Mouse (Mus musculus): ENCODE measurements at regions not wholly inside any gene's neighbourhood (a gene's known extent, or its start where the extent isn't known, plus 50 kb on each side); places are given as distances from the start of the nearest gene placed in this dataset.

DNA sequence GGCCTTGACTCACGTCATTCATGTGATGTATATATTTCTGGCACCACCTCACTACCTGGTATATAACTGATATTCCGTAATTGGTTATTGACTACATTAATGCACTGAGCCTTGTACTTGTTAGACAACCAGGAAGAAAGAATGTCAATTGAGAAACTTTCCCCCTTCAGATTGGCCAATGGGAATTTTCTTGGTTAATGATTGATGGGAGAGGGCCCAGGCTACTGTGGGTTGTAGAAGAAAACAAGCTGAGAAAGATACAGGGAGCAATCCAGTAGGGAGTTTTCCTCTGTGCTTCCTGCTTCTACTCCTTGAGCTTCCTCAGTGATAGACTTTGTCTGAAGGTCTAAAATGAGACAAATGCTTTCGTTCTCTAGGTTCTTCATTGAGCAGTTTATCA is 1866.1 kb upstream of the Lrrc6 start:
- no peak for DNase-seq (ENCODE audit: low spot score)

GRCm38 (mm10) chr15:68363058-68363735 is 1862.5 kb upstream of the Lrrc6 start:
- peak; percentile 98 for DNase-seq (ENCODE audit: low spot score)

GRCm38 (mm10) chr15:68362081-68363057 is 1861.7 kb upstream of the Lrrc6 start:
- DNase-seq (ENCODE audit: low spot score): peak; percentile 36

DNA sequence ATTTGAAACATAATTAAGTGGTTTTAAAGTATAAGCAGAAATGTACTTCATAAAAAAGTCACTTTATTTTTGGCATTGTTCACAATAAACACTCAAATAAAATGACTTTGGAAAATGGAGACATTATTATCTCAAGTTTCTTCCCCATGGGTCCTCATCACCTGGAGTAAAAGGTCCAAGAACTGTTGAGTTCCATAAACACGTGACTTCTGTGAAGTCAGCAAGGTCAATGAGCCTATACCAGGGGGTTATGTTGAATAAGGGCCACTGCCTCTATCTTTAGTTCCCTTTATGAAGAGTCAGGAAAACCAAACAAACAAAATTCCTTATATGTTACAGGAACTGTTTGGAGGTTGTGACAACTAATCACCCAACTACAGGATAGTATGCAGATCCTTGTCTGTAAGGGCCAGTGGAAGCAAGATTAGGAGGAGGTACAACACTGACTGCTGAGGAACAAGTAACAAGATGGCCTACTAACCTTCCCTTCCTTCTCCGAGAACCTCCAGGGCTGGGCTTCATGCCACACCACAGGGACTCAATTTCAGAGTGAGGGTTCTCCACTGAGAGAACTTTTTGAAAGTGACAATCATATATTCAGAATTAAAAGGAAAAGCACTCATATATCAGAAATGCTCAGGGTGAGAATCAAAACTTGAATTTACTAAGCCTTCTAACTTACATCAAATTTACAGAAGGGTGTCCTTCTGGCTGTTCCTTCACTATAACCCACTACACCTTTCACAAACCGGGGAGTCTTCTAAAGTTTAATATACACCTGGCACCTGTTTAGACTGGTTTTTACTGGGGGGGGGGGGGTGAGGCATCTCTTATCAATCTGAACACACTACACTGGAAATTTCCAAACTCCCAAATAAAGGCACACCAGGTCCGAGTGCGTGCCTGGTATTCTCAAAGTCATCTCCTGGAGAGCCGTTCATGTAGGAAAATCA is 1860.5 kb upstream of the Lrrc6 start:
- DNase-seq (ENCODE audit: low spot score): no peak

DNA sequence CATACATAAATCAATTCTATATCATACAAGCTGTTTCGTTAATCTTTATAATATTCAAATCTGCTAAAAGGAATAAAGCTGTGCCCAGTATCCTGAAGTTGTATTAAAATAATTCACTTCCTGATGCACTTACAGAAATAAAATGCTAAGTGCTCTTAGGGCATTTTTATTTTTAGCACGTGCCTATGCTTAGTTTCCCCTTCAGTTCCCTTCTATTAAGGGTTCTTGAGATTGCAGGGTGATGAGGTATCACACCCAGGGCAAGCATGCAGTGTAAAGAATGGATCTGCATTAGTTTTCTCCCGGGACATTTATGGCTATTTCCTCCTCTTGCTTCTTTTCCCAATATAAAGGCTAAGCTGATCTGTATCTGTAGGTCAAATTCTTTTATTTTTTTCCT is 1858.8 kb upstream of the Lrrc6 start:
- DNase-seq (ENCODE audit: low spot score): peak; percentile 20

DNA sequence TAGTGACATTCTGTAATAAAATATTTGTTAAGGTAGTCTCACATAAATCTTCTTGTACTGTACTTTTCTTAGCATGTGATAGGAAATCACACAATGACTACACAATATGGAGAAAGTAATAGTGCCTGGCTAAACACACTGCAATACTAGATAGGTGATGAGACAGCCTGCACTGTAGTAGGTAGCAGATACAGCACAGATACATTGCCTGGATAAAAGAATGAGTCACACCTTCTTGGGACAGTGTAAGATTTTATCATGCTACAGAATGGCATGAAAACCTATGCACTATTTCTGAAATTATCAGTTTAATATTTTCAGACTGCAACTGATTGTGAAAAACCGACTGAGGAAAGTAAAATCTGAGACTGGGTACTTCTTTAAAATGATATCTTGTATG is 1855.2 kb upstream of the Lrrc6 start:
- DNase-seq (ENCODE audit: low spot score): no peak

DNA sequence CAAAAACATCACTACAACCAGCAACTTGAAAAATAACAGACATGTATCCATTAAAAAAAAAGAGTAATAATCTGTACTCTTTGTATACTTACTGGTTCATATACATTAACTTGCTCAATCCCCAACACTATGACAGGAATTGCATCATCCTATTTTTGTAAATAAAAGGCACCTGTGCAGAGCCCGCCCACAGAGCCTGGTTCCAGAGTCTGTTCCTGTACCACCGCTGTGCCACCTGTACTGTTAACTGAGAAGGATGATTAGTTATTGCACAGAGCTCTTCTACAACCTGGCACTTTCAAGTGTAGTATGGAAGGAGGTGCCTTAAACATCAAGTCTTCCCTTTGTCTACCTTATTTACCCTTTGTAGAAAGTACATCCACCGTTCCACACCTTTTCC is 1843.9 kb upstream of the Lrrc6 start:
- DNase-seq (ENCODE audit: low spot score): no peak

DNA sequence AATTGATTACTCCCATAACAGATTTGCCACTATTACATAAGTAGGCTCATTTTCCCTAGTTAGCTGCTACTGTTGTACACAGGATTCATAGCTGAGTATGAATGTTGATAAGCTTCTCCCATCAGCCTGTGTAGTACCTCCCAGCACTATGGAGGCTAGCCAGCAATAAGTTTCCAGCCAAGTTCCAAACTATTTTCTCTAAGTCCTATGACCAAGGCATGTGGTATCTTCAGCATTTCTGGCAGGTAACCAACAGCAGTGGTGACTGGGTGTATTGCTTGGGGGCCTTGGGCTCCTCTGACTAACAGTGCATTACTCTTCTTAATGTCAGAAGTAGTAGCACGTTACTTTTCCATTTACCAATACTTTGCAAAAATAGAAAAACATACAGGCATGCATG is 1841.8 kb upstream of the Lrrc6 start:
- peak; percentile 79 for DNase-seq (ENCODE audit: low spot score)

- DNase-seq (ENCODE audit: low spot score): no peak
These were observed 1840.3 kb upstream of the Lrrc6 start for GRCm38 (mm10) chr15:68341056-68341455.

DNA sequence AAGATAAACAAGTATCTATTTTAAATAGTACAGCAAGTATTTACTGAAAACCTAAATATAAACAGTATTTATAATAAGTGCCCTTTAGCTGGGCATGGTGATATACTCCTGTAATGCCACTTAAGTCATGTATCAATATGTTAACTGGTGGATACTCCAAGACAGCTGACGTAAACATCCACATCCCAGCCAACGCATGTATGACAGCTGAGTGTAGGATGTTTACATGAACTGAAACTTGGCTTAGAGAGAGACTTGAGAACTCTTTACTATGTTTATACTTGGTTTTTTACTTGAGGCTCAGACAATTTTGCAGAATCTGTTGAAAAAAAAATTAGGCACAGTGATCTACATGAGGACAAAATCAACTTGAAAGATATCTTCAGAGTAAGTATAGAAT is 1836.6 kb upstream of the Lrrc6 start:
- no peak for DNase-seq (ENCODE audit: low spot score)

DNA sequence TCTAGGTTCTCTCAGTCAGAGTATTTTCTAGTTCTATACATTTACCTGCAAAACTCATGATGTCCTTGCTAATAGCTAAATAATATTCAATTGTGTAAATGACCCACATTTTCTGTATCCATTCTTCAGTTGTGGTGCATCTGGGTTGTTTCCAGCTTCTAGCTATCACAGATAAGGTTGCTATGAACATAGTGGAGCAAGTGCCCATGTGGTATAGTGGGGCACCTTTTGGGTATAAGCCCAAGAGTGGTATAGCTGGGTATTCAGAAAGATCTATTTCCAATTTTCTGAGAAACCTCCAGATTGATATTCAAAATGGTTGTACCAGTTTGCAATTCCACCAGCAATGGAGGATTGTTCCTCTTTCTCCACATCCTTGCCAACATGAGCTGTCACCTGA is 1835.1 kb upstream of the Lrrc6 start:
- no peak for DNase-seq (ENCODE audit: low spot score)

DNA sequence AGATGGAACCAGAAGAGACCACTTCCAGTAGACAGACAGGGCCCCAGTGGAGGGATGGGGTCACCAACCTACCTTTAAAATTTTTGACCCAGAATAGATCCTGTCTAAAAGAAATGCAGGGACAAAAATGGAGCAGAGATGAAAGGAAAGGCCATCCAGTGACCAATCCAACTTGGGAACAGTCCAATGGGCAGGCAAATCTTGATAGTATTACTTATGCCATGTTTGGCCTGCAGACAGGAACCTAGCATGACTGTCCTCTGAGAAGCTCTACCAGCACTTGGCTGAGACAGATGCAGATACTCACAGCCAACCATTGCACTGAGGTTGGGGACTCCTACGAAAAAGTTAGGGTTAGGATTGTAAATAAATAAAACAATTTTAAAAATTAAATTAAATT is 1815.4 kb upstream of the Lrrc6 start:
- no peak for DNase-seq (ENCODE audit: low spot score)

Small RNA genes lying in the stretch of these regions (microRNA-seq; reads per million reads assigned to microRNA genes)
- gene Mir30b (418 reads per million, percentile 75 among the genes with 10 or more reads in this experiment), gene Mir30d (15,588 reads per million, percentile 96 among the genes with 10 or more reads in this experiment)
